Mouse (Mus musculus): ENCODE data around the gene Mad2l2. TPM values are rescaled to one million over a fixed set of nuclear protein-coding genes. Genes with fewer than 3 reads are reported as not detected.

Gene Mad2l2
- 82.7 and 83.6 TPM in 2 replicates for polyA plus RNA-seq (2014; fragmentation: Nextera tagmentation; extraction: Ambion mirVana)

GRCm38 (mm10) chr4:148130133-148130532 is at the start of gene Mad2l2:
TSS of gene Mad2l2 (plus strand) at chr4:148130384.
- no peaks in the 10 kb centered on the region for H3K9me3 ChIP-seq (ENCODE audit: control insufficient read depth, low read length)
- ATAC-seq (ENCODE audit: low FRiP score), result no peak
- H3K4me1 ChIP-seq (ENCODE audit: control insufficient read depth, insufficient read depth, low read length), result peaks cover 24% of the 10 kb centered on the region
- H3K4me2 ChIP-seq, result peak within 1 kb of the TSS; percentile 79
- no peaks in the 10 kb centered on the region for H3K36me3 ChIP-seq (ENCODE audit: control insufficient read depth, insufficient read depth, low read length)
- peak within 1 kb of the TSS; percentile 99 for H3K27ac ChIP-seq (ENCODE audit: low read depth, low read length)
- peak; percentile 95 for DNase-seq (ENCODE audit: low spot score, missing footprints)
- peaks cover 10% of the 10 kb centered on the region; the same call in 1 of the 2 replicates for H3K27me3 ChIP-seq (ENCODE audit: control insufficient read depth, insufficient read depth, low read length)
- peak within 1 kb of the TSS; percentile 67 for H3K4me3 ChIP-seq (ENCODE audit: low read depth, low read length)
- peak within 1 kb of the TSS; percentile 97 for H3K9ac ChIP-seq (ENCODE audit: low read length)
- 2% methylated on average over 18 of the region's 18 CpGs for WGBS

DNA sequence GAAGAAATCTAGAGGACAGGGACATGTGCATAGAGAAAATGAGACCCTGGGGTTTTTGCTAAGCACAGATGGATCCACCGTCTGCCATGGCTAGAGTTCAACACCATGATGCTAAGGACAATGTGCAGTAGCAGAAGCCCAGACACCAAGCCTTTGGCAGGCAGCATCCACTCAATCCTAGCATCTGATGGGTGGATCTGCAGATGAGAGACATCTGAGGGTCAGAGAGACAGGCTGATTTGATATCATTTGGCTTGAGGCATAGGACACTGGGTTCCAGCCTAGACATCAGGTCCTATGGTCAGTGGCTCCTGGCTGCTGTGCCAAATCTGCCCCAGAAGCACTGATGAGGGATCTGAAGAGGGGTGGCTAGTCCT is 49.6 kb upstream of the Mad2l2 start:
- Histone ChIP-seq H3K9ac (ENCODE audit: low read length) (no peak overlapping the region), H3K4me2 (no peak overlapping the region), H3K4me3 (ENCODE audit: low read depth, low read length) (no peak overlapping the region), H3K9me3 (ENCODE audit: control insufficient read depth, low read length) (no peaks in the 10 kb centered on the region), H3K36me3 (ENCODE audit: control insufficient read depth, insufficient read depth, low read length) (no peaks in the 10 kb centered on the region; the same call in 1 of the 2 replicates), H3K27ac (ENCODE audit: low read depth, low read length) (no peak overlapping the region), H3K27me3 (ENCODE audit: control insufficient read depth, insufficient read depth, low read length) (no peaks in the 10 kb centered on the region), H3K4me1 (ENCODE audit: control insufficient read depth, insufficient read depth, low read length) (peaks cover 5% of the 10 kb centered on the region)
- WGBS, result 100% methylated on average over 1 of the region's 1 CpGs
- ATAC-seq (ENCODE audit: low FRiP score), result no peak
- DNase-seq (ENCODE audit: low spot score, missing footprints), result no peak

DNA sequence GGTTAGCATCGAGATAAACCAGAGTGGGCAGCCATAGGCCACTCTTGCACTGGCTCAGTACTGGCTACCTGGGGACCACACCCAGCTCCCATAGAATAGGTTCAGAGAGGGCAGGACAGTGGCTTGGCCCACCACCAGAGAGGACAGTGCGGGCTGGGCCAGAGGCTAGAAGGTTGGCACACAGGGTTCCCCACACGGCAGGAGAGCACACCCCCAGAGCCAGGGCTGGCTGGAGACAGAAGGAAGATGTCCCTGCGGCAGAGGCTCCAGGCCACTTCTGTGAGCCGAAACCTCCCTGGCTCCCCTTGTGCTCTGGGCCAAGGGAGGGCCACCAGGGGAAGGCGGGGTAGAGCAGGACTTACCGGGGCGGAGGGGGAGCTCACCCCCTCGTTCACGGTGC is 49.0 kb upstream of the Mad2l2 start:
- no peak for DNase-seq (ENCODE audit: low spot score, missing footprints)
- WGBS, result 90% methylated on average over 10 of the region's 10 CpGs
- peaks cover 5% of the 10 kb centered on the region for H3K4me1 ChIP-seq (ENCODE audit: control insufficient read depth, insufficient read depth, low read length)
- H3K4me3 ChIP-seq (ENCODE audit: low read depth, low read length), result no peak overlapping the region
- H3K4me2 ChIP-seq, result no peak overlapping the region
- H3K27me3 ChIP-seq (ENCODE audit: control insufficient read depth, insufficient read depth, low read length), result no peaks in the 10 kb centered on the region
- ATAC-seq (ENCODE audit: low FRiP score), result no peak
- H3K9ac ChIP-seq (ENCODE audit: low read length), result no peak overlapping the region
- no peaks in the 10 kb centered on the region for H3K9me3 ChIP-seq (ENCODE audit: control insufficient read depth, low read length)
- no peaks in the 10 kb centered on the region; the same call in 1 of the 2 replicates for H3K36me3 ChIP-seq (ENCODE audit: control insufficient read depth, insufficient read depth, low read length)
- no peak overlapping the region for H3K27ac ChIP-seq (ENCODE audit: low read depth, low read length)

GRCm38 (mm10) chr4:148082257-148083044 is 47.7 kb upstream of the Mad2l2 start:
- H3K4me2 ChIP-seq, result no peak overlapping the region
- WGBS, result 58% methylated on average over 12 of the region's 12 CpGs
- no peak overlapping the region for H3K27ac ChIP-seq (ENCODE audit: low read depth, low read length)
- no peaks in the 10 kb centered on the region for H3K27me3 ChIP-seq (ENCODE audit: control insufficient read depth, insufficient read depth, low read length)
- H3K9me3 ChIP-seq (ENCODE audit: control insufficient read depth, low read length), result no peaks in the 10 kb centered on the region
- no peak overlapping the region for H3K9ac ChIP-seq (ENCODE audit: low read length)
- H3K4me1 ChIP-seq (ENCODE audit: control insufficient read depth, insufficient read depth, low read length), result peaks cover 10% of the 10 kb centered on the region
- no peak overlapping the region for H3K4me3 ChIP-seq (ENCODE audit: low read depth, low read length)
- DNase-seq (ENCODE audit: low spot score, missing footprints) (peak; percentile 94), ATAC-seq (ENCODE audit: low FRiP score) (peak; percentile 10)
- no peaks in the 10 kb centered on the region; the same call in 1 of the 2 replicates for H3K36me3 ChIP-seq (ENCODE audit: control insufficient read depth, insufficient read depth, low read length)

DNA sequence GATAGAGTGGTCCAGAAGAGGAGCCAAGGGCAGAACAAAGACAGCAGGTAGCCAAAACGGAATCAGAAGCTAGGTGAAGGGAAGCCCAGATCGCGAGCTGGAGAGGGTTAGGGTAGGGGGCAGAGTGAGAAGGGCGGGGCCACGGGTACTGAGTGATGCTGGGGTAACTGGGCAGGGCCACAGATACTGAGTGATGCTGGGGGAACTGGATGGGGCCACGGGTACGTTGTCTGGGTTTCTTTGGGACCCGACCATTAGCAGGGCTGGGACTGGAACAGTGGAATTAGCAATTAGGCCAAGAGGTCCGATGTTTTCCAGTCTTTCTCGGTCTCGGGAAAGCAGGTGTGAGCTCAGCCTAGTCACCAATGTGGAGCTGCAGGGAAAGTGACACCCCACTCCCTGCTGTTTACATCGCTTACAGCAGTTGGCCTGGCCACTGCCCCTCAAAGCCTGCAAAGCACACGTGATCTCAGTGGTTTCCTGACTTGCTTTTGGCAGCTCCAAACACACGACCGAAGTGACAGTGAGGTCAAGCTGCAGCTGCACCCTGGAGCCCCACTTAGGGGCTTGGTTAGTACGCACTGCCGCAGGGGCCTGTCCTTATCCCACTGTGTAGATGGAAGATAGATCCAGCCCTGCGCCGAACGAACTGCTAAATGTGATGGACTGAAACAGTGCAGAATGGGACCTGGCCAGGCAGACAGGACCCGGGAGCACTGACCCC is 46.8 kb upstream of the Mad2l2 start:
- H3K4me3 ChIP-seq (ENCODE audit: low read depth, low read length), result no peak overlapping the region
- no peaks in the 10 kb centered on the region for H3K9me3 ChIP-seq (ENCODE audit: control insufficient read depth, low read length)
- no peak overlapping the region for H3K9ac ChIP-seq (ENCODE audit: low read length)
- H3K36me3 ChIP-seq (ENCODE audit: control insufficient read depth, insufficient read depth, low read length), result no peaks in the 10 kb centered on the region
- H3K4me1 ChIP-seq (ENCODE audit: control insufficient read depth, insufficient read depth, low read length), result peaks cover 16% of the 10 kb centered on the region
- WGBS, result 68% methylated on average over 21 of the region's 21 CpGs
- DNase-seq (ENCODE audit: low spot score, missing footprints) (no peak), ATAC-seq (ENCODE audit: low FRiP score) (no peak)
- no peaks in the 10 kb centered on the region for H3K27me3 ChIP-seq (ENCODE audit: control insufficient read depth, insufficient read depth, low read length)
- H3K27ac ChIP-seq (ENCODE audit: low read depth, low read length), result no peak overlapping the region
- H3K4me2 ChIP-seq, result no peak overlapping the region

DNA sequence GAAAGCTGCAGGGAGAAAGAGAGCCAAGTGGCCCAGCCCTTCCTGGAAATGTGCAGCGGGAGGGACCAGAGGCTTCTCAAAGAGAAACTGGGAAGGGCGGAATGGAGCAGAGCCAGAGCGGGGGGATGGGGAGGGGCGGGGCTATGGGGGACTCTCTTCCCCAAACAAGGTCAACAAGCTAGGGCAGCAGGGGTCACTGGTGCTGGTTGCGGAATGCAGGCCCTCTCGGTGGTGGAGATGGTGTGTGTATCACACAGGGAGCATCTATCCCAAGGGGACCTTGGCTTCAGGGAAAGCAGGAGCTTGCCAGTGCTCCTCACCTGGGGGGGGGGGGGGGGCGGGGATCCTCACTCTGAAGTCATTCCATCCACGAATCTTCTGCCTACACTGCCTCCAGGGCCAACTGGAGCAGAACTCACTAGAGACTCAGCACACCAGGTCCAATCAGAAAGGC is 45.9 kb upstream of the Mad2l2 start:
- Histone ChIP-seq H3K4me2 (no peak overlapping the region), H3K27me3 (ENCODE audit: control insufficient read depth, insufficient read depth, low read length) (no peaks in the 10 kb centered on the region), H3K4me1 (ENCODE audit: control insufficient read depth, insufficient read depth, low read length) (peaks cover 16% of the 10 kb centered on the region), H3K36me3 (ENCODE audit: control insufficient read depth, insufficient read depth, low read length) (no peaks in the 10 kb centered on the region), H3K27ac (ENCODE audit: low read depth, low read length) (no peak overlapping the region), H3K4me3 (ENCODE audit: low read depth, low read length) (no peak overlapping the region), H3K9me3 (ENCODE audit: control insufficient read depth, low read length) (no peaks in the 10 kb centered on the region), H3K9ac (ENCODE audit: low read length) (no peak overlapping the region)
- ATAC-seq (ENCODE audit: low FRiP score) (no peak), DNase-seq (ENCODE audit: low spot score, missing footprints) (no peak)
- WGBS, result 3% methylated on average over 8 of the region's 8 CpGs

GRCm38 (mm10) chr4:148085131-148085906 is 44.9 kb upstream of the Mad2l2 start:
- Histone ChIP-seq H3K27me3 (ENCODE audit: control insufficient read depth, insufficient read depth, low read length) (no peaks in the 10 kb centered on the region), H3K9me3 (ENCODE audit: control insufficient read depth, low read length) (no peaks in the 10 kb centered on the region), H3K4me1 (ENCODE audit: control insufficient read depth, insufficient read depth, low read length) (peaks cover 16% of the 10 kb centered on the region), H3K4me2 (no peak overlapping the region), H3K4me3 (ENCODE audit: low read depth, low read length) (no peak overlapping the region), H3K36me3 (ENCODE audit: control insufficient read depth, insufficient read depth, low read length) (no peaks in the 10 kb centered on the region), H3K9ac (ENCODE audit: low read length) (no peak overlapping the region), H3K27ac (ENCODE audit: low read depth, low read length) (no peak overlapping the region)
- no peak for DNase-seq (ENCODE audit: low spot score, missing footprints)
- ATAC-seq (ENCODE audit: low FRiP score), result no peak
- WGBS, result 39% methylated on average over 10 of the region's 10 CpGs

DNA sequence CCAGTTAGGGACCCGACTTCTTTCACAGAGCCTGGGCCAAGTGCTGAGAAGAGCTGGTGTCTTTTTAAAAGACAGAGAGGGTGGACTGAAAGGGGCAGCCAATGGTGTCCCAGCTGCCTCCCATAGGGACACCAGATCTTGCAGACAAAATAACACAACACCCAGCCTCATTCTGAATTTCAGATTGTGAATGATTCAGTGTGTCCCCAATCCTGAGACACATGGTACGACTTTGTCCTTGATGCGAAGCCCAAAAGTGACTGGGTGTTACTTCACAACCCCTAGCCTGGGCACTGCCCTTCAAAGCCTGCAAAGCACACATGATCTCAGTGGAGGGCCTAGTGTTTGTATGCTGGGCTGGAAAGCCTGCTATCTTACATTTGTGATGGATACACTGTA is 44.3 kb upstream of the Mad2l2 start:
- peaks cover 16% of the 10 kb centered on the region for H3K4me1 ChIP-seq (ENCODE audit: control insufficient read depth, insufficient read depth, low read length)
- no peak overlapping the region for H3K27ac ChIP-seq (ENCODE audit: low read depth, low read length)
- no peak overlapping the region for H3K4me3 ChIP-seq (ENCODE audit: low read depth, low read length)
- ATAC-seq (ENCODE audit: low FRiP score), result no peak
- no peaks in the 10 kb centered on the region for H3K9me3 ChIP-seq (ENCODE audit: control insufficient read depth, low read length)
- WGBS, result 76% methylated on average over 3 of the region's 3 CpGs
- H3K9ac ChIP-seq (ENCODE audit: low read length), result no peak overlapping the region
- no peaks in the 10 kb centered on the region for H3K36me3 ChIP-seq (ENCODE audit: control insufficient read depth, insufficient read depth, low read length)
- no peak overlapping the region for H3K4me2 ChIP-seq
- no peaks in the 10 kb centered on the region for H3K27me3 ChIP-seq (ENCODE audit: control insufficient read depth, insufficient read depth, low read length)
- no peak for DNase-seq (ENCODE audit: low spot score, missing footprints)

All from midbrain, embryonic 11.5 days (tissue).